Mouse (Mus musculus) kidney, postnatal 0 days (tissue): ENCODE results near the gene Tmed1. TPM values are rescaled to one million over a fixed set of nuclear protein-coding genes. Genes with fewer than 3 reads are reported as not detected.

Experiments used
- ATAC-seq: fragments of 200-750 bp; cut with Nextera tagmentation; replicated peaks from 2 replicates; pipeline ENCODE4 v1.8.0; 2017; ENCODE audit warnings: low read depth, moderate number of reproducible peaks, moderate TSS enrichment, moderate library complexity; ENCODE audit not compliant: low FRiP score
- DNase-seq: peaks from one replicate; pipeline ENCODE4 v3.0.0-alpha.2; 2016; ENCODE audit warnings: low spot score
- H3K27ac ChIP-seq: fragments of 300-500 bp; sonication (generic); 2 replicates; pipeline ENCODE4 v1.5.1; 2014; ENCODE audit warnings: mild to moderate bottlenecking
- H3K27me3 ChIP-seq: fragments of 300-500 bp; sonication (generic); 2 replicates; pipeline ENCODE4 v1.6.1; 2014; ENCODE audit warnings: low read length, mixed read lengths; ENCODE audit not compliant: insufficient read depth
- H3K36me3 ChIP-seq: fragments of 300-500 bp; sonication (generic); 2 replicates; pipeline ENCODE4 v1.6.1; 2014; ENCODE audit warnings: low read length, mixed read lengths; ENCODE audit not compliant: insufficient read depth
- H3K4me1 ChIP-seq: fragments of 300-500 bp; sonication (generic); replicated peaks from 2 replicates; pipeline ENCODE4 v1.6.1; 2014; ENCODE audit warnings: antibody characterized with exemption, low read length, mixed read lengths; ENCODE audit not compliant: insufficient read depth
- H3K4me2 ChIP-seq: fragments of 300-500 bp; sonication (generic); 2 replicates; pipeline ENCODE4 v1.6.1; 2014; ENCODE audit warnings: mild to moderate bottlenecking, low read length, moderate library complexity, mixed read lengths
- H3K4me3 ChIP-seq: fragments of 300-500 bp; sonication (generic); replicated peaks from 2 replicates; pipeline ENCODE4 v1.5.1; 2014; ENCODE audit warnings: low read depth, low read length
- H3K9ac ChIP-seq: fragments of 300-500 bp; sonication (generic); 2 replicates; pipeline ENCODE4 v1.6.1; 2014; ENCODE audit warnings: low read depth, low read length
- H3K9me3 ChIP-seq: fragments of 300-500 bp; sonication (generic); replicated peaks from 2 replicates; pipeline ENCODE4 v1.6.1; 2016; ENCODE audit warnings: low read length, inconsistent platforms, mixed read lengths
- CTCF ChIP-seq: IDR thresholded peaks from 2 replicates; pipeline ENCODE4 v1.5.1; 2016; ENCODE audit warnings: antibody characterized with exemption, low read depth, mild to moderate bottlenecking, moderate library complexity
- WGBS: fragments of 180-500 bp; shearing (Covaris S2); extraction: QIAGEN DNeasy Blood & Tissue Kit; methylation state at CpG from one replicate; pipeline ENCODE4 v1.1.7; 2014; 5-methylcytosine and 5-hydroxymethylcytosine counted together
- microRNA-seq: library from miRNA; unstranded; fragments of <30 nt; microRNA quantifications from one replicate; pipeline ENCODE4, GENCODE M21; 2016
- polyA plus RNA-seq: library from polyadenylated mRNA; unstranded; fragments of >200 nt; fragmentation: Nextera tagmentation; extraction: Ambion mirVana; gene quantifications from 2 replicates; pipeline ENCODE4 v1.2.1, GENCODE M21; 2015

The Tmed1 gene
- polyA plus RNA-seq, 1 experiment from 2014 or later: 131 TPM

DNA sequence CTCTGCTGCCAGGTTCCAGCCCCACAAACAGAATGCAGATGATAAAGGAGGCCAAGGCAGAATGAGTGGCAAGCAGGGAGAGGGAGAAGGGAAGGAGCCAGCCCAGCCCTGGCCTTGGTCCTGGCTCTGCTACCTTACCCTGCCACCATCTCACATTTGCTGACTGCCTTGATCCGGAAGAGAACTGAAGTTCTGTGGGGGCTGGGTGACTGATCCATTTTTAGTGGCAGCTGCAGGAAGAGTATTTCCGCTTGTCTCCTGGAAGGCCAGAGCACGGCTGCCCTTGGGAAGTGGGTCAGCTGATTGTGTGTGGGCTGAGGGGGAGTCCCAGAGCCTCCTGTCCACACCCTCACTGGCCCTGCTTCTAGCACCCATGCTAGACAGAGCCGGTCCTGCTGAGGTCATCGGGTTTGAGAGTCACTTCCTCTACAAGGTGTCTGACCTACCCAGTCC, 46.9 kb downstream of the Tmed1 start:
- H3K9ac ChIP-seq: 0 out of 2 replicates have a peak overlapping the region, but pooled peaks have one; percentile 9
- peak overlapping the region; percentile 76 for H3K27ac ChIP-seq
- H3K9me3 ChIP-seq: no peaks in the 10 kb centered on the region

GRCm38 (mm10) chr9:21460400-21460940, 49.6 kb downstream of the Tmed1 start:
- peaks cover 18% of the 10 kb centered on the region; the same call in 1 of the 2 replicates for H3K36me3 ChIP-seq
- no peak overlapping the region for H3K9ac ChIP-seq
- no peak for TF ChIP-seq CTCF
- no peak overlapping the region for H3K4me3 ChIP-seq
- ATAC-seq (peak; percentile 81), DNase-seq (no peak)
- 74% methylated on average over 3 of the region's 3 CpGs for WGBS
- H3K9me3 ChIP-seq: no peaks in the 10 kb centered on the region
- peak overlapping the region; percentile 71 for H3K27ac ChIP-seq
- peaks cover 8% of the 10 kb centered on the region; the same call in 1 of the 2 replicates for H3K4me1 ChIP-seq
- no peaks in the 10 kb centered on the region for H3K27me3 ChIP-seq
- H3K4me2 ChIP-seq: no peak overlapping the region

More for the DNA sequence above, 46.9 kb downstream of the Tmed1 start:
- no peaks in the 10 kb centered on the region for H3K27me3 ChIP-seq
- peak overlapping the region; percentile 13; the same call in 1 of the 2 replicates for H3K4me2 ChIP-seq
- no peak overlapping the region for H3K4me3 ChIP-seq
- WGBS: 19% methylated on average over 5 of the region's 5 CpGs
- ATAC-seq (peak; percentile 79; the same call in 1 of the 2 replicates), DNase-seq (peak; percentile 64)
- H3K36me3 ChIP-seq: peaks cover 25% of the 10 kb centered on the region
- peaks cover 8% of the 10 kb centered on the region; the same call in 1 of the 2 replicates for H3K4me1 ChIP-seq
- no peak for TF ChIP-seq CTCF

GRCm38 (mm10) chr9:21458821-21459220, 51.2 kb downstream of the Tmed1 start:
- 85% methylated on average over 3 of the region's 3 CpGs for WGBS
- ATAC-seq (no peak), DNase-seq (no peak)
- Histone ChIP-seq H3K4me1 (peaks cover 12% of the 10 kb centered on the region; the same call in 1 of the 2 replicates), H3K4me2 (no peak overlapping the region), H3K27me3 (no peaks in the 10 kb centered on the region), H3K27ac (no peak overlapping the region), H3K36me3 (peaks cover 10% of the 10 kb centered on the region; the same call in 1 of the 2 replicates), H3K4me3 (no peak overlapping the region), H3K9ac (no peak overlapping the region), H3K9me3 (no peaks in the 10 kb centered on the region)
- TF ChIP-seq CTCF: no peak

Small RNA genes lying within 50 kb of the gene (microRNA-seq; reads per million reads assigned to microRNA genes)
- 4.8 reads per million, percentile 14 among the genes with 10 or more reads in this experiment for gene Mir199a-1

Other genes with a start within 250 kb of the Tmed1 start
- 51.7 and 52.9 TPM in 2 replicates for gene Atg4d, start 245.0 kb downstream of the Tmed1 start, polyA plus RNA-seq
- 8.7 and 10.6 TPM in 2 replicates for gene Kri1, start 222.3 kb downstream of the Tmed1 start, polyA plus RNA-seq
- 31.4 and 37.8 TPM in 2 replicates for gene Cdkn2d, start 218.8 kb downstream of the Tmed1 start, polyA plus RNA-seq
- gene Ap1m2, start 197.9 kb downstream of the Tmed1 start, polyA plus RNA-seq: 57.3 and 63.0 TPM in 2 replicates
- gene Slc44a2, start 189.6 kb downstream of the Tmed1 start, polyA plus RNA-seq: 76.5 and 80.5 TPM in 2 replicates
- 113 and 125 TPM in 2 replicates for gene Ilf3, start 142.4 kb downstream of the Tmed1 start, polyA plus RNA-seq
- gene Qtrt1, start 98.4 kb downstream of the Tmed1 start, polyA plus RNA-seq: 41.1 and 42.0 TPM in 2 replicates
- 68.0 and 68.9 TPM in 2 replicates for gene Dnm2, start 85.3 kb downstream of the Tmed1 start, polyA plus RNA-seq
- 2.3 and 2.6 TPM in 2 replicates for gene AB124611, start 15.9 kb upstream of the Tmed1 start, polyA plus RNA-seq
- gene Carm1, start 36.6 kb upstream of the Tmed1 start, polyA plus RNA-seq: 23.7 and 26.3 TPM in 2 replicates
- 28.1 and 29.2 TPM in 2 replicates for gene Timm29, start 82.5 kb upstream of the Tmed1 start, polyA plus RNA-seq
- gene Yipf2, start 82.6 kb upstream of the Tmed1 start, polyA plus RNA-seq: 30.2 and 31.6 TPM in 2 replicates
- gene Smarca4, start 105.9 kb upstream of the Tmed1 start, polyA plus RNA-seq: 41.7 and 46.0 TPM in 2 replicates
- 16.9 and 19.6 TPM in 2 replicates for gene Ldlr, start 213.2 kb upstream of the Tmed1 start, polyA plus RNA-seq